ENCODE assay signal across 20 mouse cellular contexts in genomic region chr3:20119044-20119591, GRCm38 (mm10). TPM values are rescaled to one million over a fixed set of nuclear protein-coding genes. Genes with fewer than 3 reads are reported as not detected.
DNase-seq lines count a peak whose midpoint lies in the region; ATAC-seq and TF ChIP-seq lines count a peak whose summit lies in the region.
"Had no signal": no experiment of that assay in that cellular context is flagged by ENCODE, and none has a peak within 500 bp of the region (broad histone marks: within the 10 kb centered on the region; RNA-seq: fewer than 3 reads in every experiment).

No protein-coding gene starts in this region.

- TF ChIP-seq CTCF in kidney, postnatal 0 days (IDR thresholded peaks at IDR 0.05; ENCODE audit: low read depth) = no peak

- peak overlapping the region; percentile 45; the same call in 1 of the 2 replicates for H3K27ac ChIP-seq in heart, embryonic 13.5 days (replicated peaks)
- H3K27ac ChIP-seq in heart, embryonic 10.5 days = no peak overlapping the region
- H3K27ac ChIP-seq in kidney, postnatal 0 days = no peak overlapping the region
- H3K27ac ChIP-seq in neural tube, embryonic 14.5 days (ENCODE audit: low read depth, low read length) = no peak overlapping the region
- H3K27ac ChIP-seq: heart, embryonic 15.5 days; hindbrain, embryonic 12.5 days; macrophage; midbrain, embryonic 10.5 days; stomach, embryonic 15.5 days had no signal

- WGBS in heart, embryonic 13.5 days = 71% methylated on average over 19 of the region's 19 CpGs
- WGBS in heart, embryonic 10.5 days = 79% methylated on average over 19 of the region's 19 CpGs
- 88% methylated on average over 19 of the region's 19 CpGs for WGBS in kidney, postnatal 0 days
- WGBS in neural tube, embryonic 14.5 days = 92% methylated on average over 19 of the region's 19 CpGs

- no peaks in the 10 kb centered on the region for H3K9me3 ChIP-seq in heart, embryonic 13.5 days
- no peaks in the 10 kb centered on the region for H3K9me3 ChIP-seq in heart, embryonic 10.5 days
- no peaks in the 10 kb centered on the region for H3K9me3 ChIP-seq in kidney, postnatal 0 days (replicated peaks; ENCODE audit: low read length)
- no peaks in the 10 kb centered on the region for H3K9me3 ChIP-seq in neural tube, embryonic 14.5 days (ENCODE audit: control insufficient read depth, low read length)
- H3K9me3 ChIP-seq: heart, embryonic 15.5 days; hindbrain, embryonic 12.5 days; midbrain, embryonic 10.5 days; stomach, embryonic 15.5 days had no signal

- H3K4me2 ChIP-seq in heart, embryonic 13.5 days = no peak overlapping the region
- H3K4me2 ChIP-seq in kidney, postnatal 0 days (ENCODE audit: low read length) = no peak overlapping the region
- H3K4me2 ChIP-seq in neural tube, embryonic 14.5 days (ENCODE audit: low read depth, low read length) = no peak overlapping the region
- H3K4me2 ChIP-seq: heart, embryonic 15.5 days; hindbrain, embryonic 12.5 days; stomach, embryonic 15.5 days had no signal

- no peaks in the 10 kb centered on the region for H3K4me1 ChIP-seq in heart, embryonic 13.5 days
- no peaks in the 10 kb centered on the region for H3K4me1 ChIP-seq in heart, embryonic 10.5 days
- no peaks in the 10 kb centered on the region for H3K4me1 ChIP-seq in kidney, postnatal 0 days (replicated peaks; ENCODE audit: insufficient read depth, low read length)
- H3K4me1 ChIP-seq in neural tube, embryonic 14.5 days (ENCODE audit: control insufficient read depth, insufficient read depth, low read length) = no peaks in the 10 kb centered on the region
- H3K4me1 ChIP-seq: heart, embryonic 15.5 days; hindbrain, embryonic 12.5 days; midbrain, embryonic 10.5 days; stomach, embryonic 15.5 days had no signal

- H3K27me3 ChIP-seq in heart, embryonic 13.5 days (replicated peaks) = no peaks in the 10 kb centered on the region
- no peaks in the 10 kb centered on the region for H3K27me3 ChIP-seq in heart, embryonic 10.5 days (ENCODE audit: insufficient read depth, poor library complexity, severe bottlenecking)
- H3K27me3 ChIP-seq in kidney, postnatal 0 days (ENCODE audit: insufficient read depth, low read length) = no peaks in the 10 kb centered on the region
- H3K27me3 ChIP-seq in neural tube, embryonic 14.5 days (ENCODE audit: control insufficient read depth, insufficient read depth, low read length) = no peaks in the 10 kb centered on the region
- H3K27me3 ChIP-seq: heart, embryonic 15.5 days; hindbrain, embryonic 12.5 days; Patski; stomach, embryonic 15.5 days had no signal

- ATAC-seq in heart, embryonic 13.5 days (ENCODE audit: extremely low read depth, insufficient number of reproducible peaks, low FRiP score, low TSS enrichment) = no peak
- ATAC-seq in kidney, postnatal 0 days (replicated peaks; ENCODE audit: low FRiP score, low read depth) = 0 out of 2 replicates have a peak, but pooled peaks have one; percentile 43
- ATAC-seq in neural tube, embryonic 14.5 days (ENCODE audit: low read depth) = peak; percentile 14; the same call in 1 of the 2 replicates
- ATAC-seq: forebrain, embryonic 14.5 days; Patski had no signal

- peaks cover 55% of the 10 kb centered on the region for H3K36me3 ChIP-seq in heart, embryonic 13.5 days
- peaks cover 45% of the 10 kb centered on the region for H3K36me3 ChIP-seq in heart, embryonic 10.5 days
- H3K36me3 ChIP-seq in kidney, postnatal 0 days (ENCODE audit: insufficient read depth, low read length) = no peaks in the 10 kb centered on the region; the same call in 1 of the 2 replicates
- peaks cover 5% of the 10 kb centered on the region for H3K36me3 ChIP-seq in neural tube, embryonic 14.5 days (ENCODE audit: control insufficient read depth, insufficient read depth, low read length)
- H3K36me3 ChIP-seq: stomach, embryonic 15.5 days had no signal

- no peak overlapping the region for H3K9ac ChIP-seq in heart, embryonic 13.5 days
- H3K9ac ChIP-seq in kidney, postnatal 0 days (ENCODE audit: low read depth, low read length) = no peak overlapping the region
- H3K9ac ChIP-seq in neural tube, embryonic 14.5 days (replicated peaks; ENCODE audit: low read depth, low read length) = no peak overlapping the region
- H3K9ac ChIP-seq: heart, embryonic 15.5 days; hindbrain, embryonic 12.5 days; stomach, embryonic 15.5 days had no signal

- H3K4me3 ChIP-seq in heart, embryonic 13.5 days = no peak overlapping the region
- H3K4me3 ChIP-seq in heart, embryonic 10.5 days = no peak overlapping the region
- no peak overlapping the region for H3K4me3 ChIP-seq in kidney, postnatal 0 days (replicated peaks; ENCODE audit: low read depth, low read length)
- H3K4me3 ChIP-seq in neural tube, embryonic 14.5 days (ENCODE audit: low read depth, low read length) = no peak overlapping the region
- H3K4me3 ChIP-seq: heart, embryonic 15.5 days; hindbrain, embryonic 12.5 days; midbrain, embryonic 10.5 days; stomach, embryonic 15.5 days had no signal

- no peak for DNase-seq in heart, embryonic 10.5 days (ENCODE audit: low spot score)
- no peak for DNase-seq in kidney, postnatal 0 days (ENCODE audit: low spot score)
- DNase-seq in kidney, postnatal 10 days = no peak
- DNase-seq in neural tube, embryonic 10.5 days (ENCODE audit: extremely low spot score, low spot score) = no peak
- DNase-seq in layer of hippocampus, adult 11-12 months (ENCODE audit: low spot score) = no peak
- DNase-seq: adrenal gland, adult 8-10 months; cerebellum, adult 8-10 months; gastrocnemius, postnatal 25 days; kidney, postnatal 14 days; lung, adult 18-20 months; retina, postnatal 1 day had no signal

RNA-seq across cellular contexts. Expression of gene Gyg, which starts 36.0 kb away (rescaled TPM):
- polyA plus RNA-seq in heart, embryonic 13.5 days (2015; fragmentation: Nextera tagmentation; extraction: Ambion mirVana) = 686 and 787 TPM in 2 replicates
- 444 and 807 TPM in 2 replicates for polyA plus RNA-seq in heart, embryonic 10.5 days (2016; fragmentation: Nextera tagmentation; extraction: Ambion mirVana)
- 48.3 and 50.0 TPM in 2 replicates for polyA plus RNA-seq in kidney, postnatal 0 days (2015; fragmentation: Nextera tagmentation; extraction: Ambion mirVana)
- polyA plus RNA-seq in neural tube, embryonic 14.5 days (2014; fragmentation: Nextera tagmentation; extraction: Ambion mirVana) = 58.4 and 79.3 TPM in 2 replicates
